Mouse (Mus musculus) bone marrow, adult 2 months (tissue): ENCODE results near the gene Tbc1d5.

Experiments used
- CTCF ChIP-seq: fragments of 200-500 bp; IDR thresholded peaks from 2 replicates; pipeline ENCODE4 v1.5.1; 2011; ENCODE audit warnings: low read length, control low read depth; ENCODE audit not compliant: control insufficient read depth, insufficient read depth
- POLR2A ChIP-seq: fragments of 200-500 bp; IDR thresholded peaks from 2 replicates; pipeline ENCODE4 v1.6.1; 2011; ENCODE audit warnings: low read depth, mild to moderate bottlenecking, control low read depth, low read length, borderline replicate concordance; ENCODE audit not compliant: control insufficient read depth

DNA sequence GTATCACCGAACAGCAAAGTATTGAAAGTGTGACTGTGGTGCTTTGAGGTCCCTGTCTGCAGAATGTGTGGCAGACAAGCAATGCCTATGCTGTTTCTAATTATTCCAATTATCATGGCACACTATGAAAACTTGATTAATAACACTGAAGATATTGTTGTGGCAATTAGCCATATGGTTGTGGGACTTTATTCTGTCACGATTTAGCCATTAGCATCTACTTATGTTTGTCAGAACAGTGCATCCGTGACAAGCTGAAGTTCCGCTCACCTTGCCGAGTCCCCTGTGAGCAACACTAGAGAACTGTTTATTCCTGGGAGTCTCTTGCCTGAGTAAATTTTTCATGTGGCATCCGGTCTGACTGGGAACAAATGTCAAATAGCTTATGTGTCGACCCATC lies 281.3 kb downstream of the Tbc1d5 start:
- no peak for TF ChIP-seq CTCF
- TF ChIP-seq POLR2A, result no peak
